In the genomic region with DNA sequence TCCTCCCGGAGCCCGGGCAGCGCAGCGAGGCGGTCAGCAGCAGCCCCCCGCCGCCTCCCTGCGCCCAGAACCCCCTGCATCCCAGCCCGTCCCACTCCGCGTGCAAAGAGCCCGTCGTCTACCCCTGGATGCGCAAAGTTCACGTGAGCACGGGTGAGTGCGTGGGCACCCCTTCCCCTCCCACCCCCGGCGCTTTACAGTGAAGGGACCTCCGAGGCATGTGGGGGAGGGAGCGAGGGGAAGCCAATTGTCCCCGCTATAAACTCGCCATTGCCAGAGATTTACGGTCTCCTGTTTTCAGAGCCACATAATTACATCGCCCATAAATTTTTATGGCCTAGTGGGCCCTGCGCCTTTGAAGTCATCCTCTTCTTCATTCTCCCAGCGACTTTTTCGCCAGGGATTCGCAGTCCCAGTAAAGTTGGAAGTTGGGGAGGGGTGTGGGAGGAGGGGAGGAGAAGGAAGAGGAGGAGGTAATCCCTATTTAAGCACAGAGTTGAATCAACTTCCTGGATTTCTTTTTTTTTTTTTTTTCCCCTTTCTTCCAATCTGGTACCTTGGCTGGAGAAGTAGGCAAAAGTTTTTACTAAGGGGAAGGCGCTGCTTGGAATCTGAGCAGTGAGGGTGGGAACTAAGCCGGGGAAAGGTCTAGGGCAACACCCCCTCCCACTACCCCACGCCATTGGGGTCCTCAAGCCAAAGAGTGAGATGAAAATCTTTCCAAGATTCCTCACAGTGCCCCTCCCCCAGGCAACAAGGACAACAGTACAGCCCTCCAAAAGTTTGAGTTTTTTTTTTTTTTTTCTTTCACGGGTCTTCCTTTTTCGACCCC, we compare ENCODE assay signal across 8 mouse cellular contexts. TPM values are rescaled to one million over a fixed set of nuclear protein-coding genes. Genes with fewer than 3 reads are reported as not detected.
DNase-seq lines count a peak whose midpoint lies in the region; ATAC-seq and TF ChIP-seq lines count a peak whose summit lies in the region.

No protein-coding gene starts in this region.

- TF ChIP-seq POLR2A in lung, adult 2 months (IDR thresholded peaks at IDR 0.05; ENCODE audit: borderline replicate concordance, extremely low read depth, low read depth, low read length), result no peak

- peak overlapping the region; percentile 84 for H3K4me3 ChIP-seq in lung, adult 2 months (replicated peaks; ENCODE audit: extremely low read depth, low read depth, low read length)
- peak overlapping the region; percentile 30 for H3K4me3 ChIP-seq in forebrain, embryonic 12.5 days (replicated peaks)
- peak overlapping the region; percentile 83 for H3K4me3 ChIP-seq in kidney, postnatal 0 days (replicated peaks; ENCODE audit: low read depth, low read length)
- no peak overlapping the region for H3K4me3 ChIP-seq in midbrain, embryonic 14.5 days (replicated peaks; ENCODE audit: low read depth, low read length)

- H3K9me3 ChIP-seq in forebrain, embryonic 12.5 days, result no peaks in the 10 kb centered on the region
- H3K9me3 ChIP-seq in kidney, postnatal 0 days (replicated peaks; ENCODE audit: low read length), result no peaks in the 10 kb centered on the region
- no peaks in the 10 kb centered on the region for H3K9me3 ChIP-seq in midbrain, embryonic 14.5 days (ENCODE audit: control insufficient read depth, low read length)

- TF ChIP-seq CTCF in lung, adult 2 months (IDR thresholded peaks at IDR 0.05; ENCODE audit: insufficient read depth, low read length), result no peak
- no peak for TF ChIP-seq CTCF in kidney, postnatal 0 days (IDR thresholded peaks at IDR 0.05; ENCODE audit: low read depth)

- H3K27me3 ChIP-seq in forebrain, embryonic 12.5 days, result peaks cover 100% of the 10 kb centered on the region
- H3K27me3 ChIP-seq in kidney, postnatal 0 days (ENCODE audit: insufficient read depth, low read length), result no peaks in the 10 kb centered on the region
- H3K27me3 ChIP-seq in midbrain, embryonic 14.5 days (ENCODE audit: control insufficient read depth, insufficient read depth, low read length), result peaks cover 100% of the 10 kb centered on the region

- H3K9ac ChIP-seq in forebrain, embryonic 12.5 days, result no peak overlapping the region
- H3K9ac ChIP-seq in kidney, postnatal 0 days (ENCODE audit: low read depth, low read length), result peak overlapping the region; percentile 98
- no peak overlapping the region for H3K9ac ChIP-seq in midbrain, embryonic 14.5 days (replicated peaks; ENCODE audit: low read length)

- ATAC-seq in forebrain, embryonic 12.5 days (ENCODE audit: low FRiP score), result no peak
- peak; percentile 80 for ATAC-seq in kidney, postnatal 0 days (replicated peaks; ENCODE audit: low FRiP score, low read depth)
- no peak for ATAC-seq in midbrain, embryonic 14.5 days (ENCODE audit: low FRiP score, low TSS enrichment)

- DNase-seq in lung, adult 2 months, result no peak
- DNase-seq in lung, postnatal 14 days, result no peak
- peak; percentile 98 for DNase-seq in kidney, postnatal 0 days (ENCODE audit: low spot score)
- no peak for DNase-seq in midbrain, embryonic 14.5 days
- DNase-seq in urinary bladder, postnatal 4 days (ENCODE audit: low spot score in 2 of 2), result no peak
- DNase-seq in layer of hippocampus, adult 18-20 months (ENCODE audit: low spot score in 2 of 2), result no peak
- no peak for DNase-seq in spleen, adult 18-20 months

- peaks cover 3% of the 10 kb centered on the region; the same call in 1 of the 2 replicates for H3K4me1 ChIP-seq in lung, adult 2 months (ENCODE audit: control insufficient read depth, insufficient read depth, low read length)
- H3K4me1 ChIP-seq in forebrain, embryonic 12.5 days, result peaks cover 5% of the 10 kb centered on the region
- H3K4me1 ChIP-seq in kidney, postnatal 0 days (replicated peaks; ENCODE audit: insufficient read depth, low read length), result peaks cover 37% of the 10 kb centered on the region
- H3K4me1 ChIP-seq in midbrain, embryonic 14.5 days (ENCODE audit: control insufficient read depth, insufficient read depth, low read length), result no peaks in the 10 kb centered on the region

- H3K36me3 ChIP-seq in forebrain, embryonic 12.5 days (replicated peaks), result no peaks in the 10 kb centered on the region
- H3K36me3 ChIP-seq in kidney, postnatal 0 days (ENCODE audit: insufficient read depth, low read length), result 0 out of 2 replicates have a peak, but pooled peaks cover 7% of the 10 kb centered on the region
- H3K36me3 ChIP-seq in midbrain, embryonic 14.5 days (ENCODE audit: control insufficient read depth, insufficient read depth, low read length), result no peaks in the 10 kb centered on the region

- no peak overlapping the region for H3K27ac ChIP-seq in forebrain, embryonic 12.5 days
- H3K27ac ChIP-seq in kidney, postnatal 0 days, result peak overlapping the region; percentile 99
- H3K27ac ChIP-seq in midbrain, embryonic 14.5 days (replicated peaks; ENCODE audit: low read depth, low read length), result no peak overlapping the region

- 1% methylated on average over 25 of the region's 34 CpGs for whole genome bisulfite sequencing in lung, adult 2 months
- WGBS in forebrain, embryonic 12.5 days, result 1% methylated on average over 34 of the region's 34 CpGs
- under 1% methylated on average over 34 of the region's 34 CpGs for WGBS in kidney, postnatal 0 days
- under 1% methylated on average over 34 of the region's 34 CpGs for WGBS in midbrain, embryonic 14.5 days

- H3K4me2 ChIP-seq in forebrain, embryonic 12.5 days, result peak overlapping the region; percentile 47
- H3K4me2 ChIP-seq in kidney, postnatal 0 days (ENCODE audit: low read length), result peak overlapping the region; percentile 96
- H3K4me2 ChIP-seq in midbrain, embryonic 14.5 days (ENCODE audit: low read length), result peak overlapping the region; percentile 32

RNA-seq across cellular contexts. Expression of gene Hoxb4, which starts 1.2 kb away (rescaled TPM):
- 9.9 and 12.5 TPM in 2 replicates for polyA plus RNA-seq in lung, adult 2 months (2012; rRNA removed)
- polyA plus RNA-seq in forebrain, embryonic 12.5 days (2016; fragmentation: Nextera tagmentation; extraction: Ambion mirVana), result not detected in 2 replicates
- 3.6 and 3.8 TPM in 2 replicates for polyA plus RNA-seq in kidney, postnatal 0 days (2015; fragmentation: Nextera tagmentation; extraction: Ambion mirVana)
- not detected in 2 replicates for polyA plus RNA-seq in midbrain, embryonic 14.5 days (2014; fragmentation: Nextera tagmentation; extraction: Ambion mirVana)
- total RNA-seq in layer of hippocampus, adult 18-20 months (2021), result not detected

RNA-seq across cellular contexts. Expression of gene Hoxb3, which starts 3.8 kb away (rescaled TPM):
- polyA plus RNA-seq in lung, adult 2 months (2012; rRNA removed), result 11.0 and 13.2 TPM in 2 replicates
- polyA plus RNA-seq in forebrain, embryonic 12.5 days (2016; fragmentation: Nextera tagmentation; extraction: Ambion mirVana), result not detected in 2 replicates
- 3.9 and 4.2 TPM in 2 replicates for polyA plus RNA-seq in kidney, postnatal 0 days (2015; fragmentation: Nextera tagmentation; extraction: Ambion mirVana)
- polyA plus RNA-seq in midbrain, embryonic 14.5 days (2014; fragmentation: Nextera tagmentation; extraction: Ambion mirVana), result not detected in 2 replicates
- not detected for total RNA-seq in layer of hippocampus, adult 18-20 months (2021)

RNA-seq across cellular contexts. Expression of gene Hoxb5, which starts 16.2 kb away (rescaled TPM):
- 12.1 and 15.6 TPM in 2 replicates for polyA plus RNA-seq in lung, adult 2 months (2012; rRNA removed)
- not detected in 2 replicates for polyA plus RNA-seq in forebrain, embryonic 12.5 days (2016; fragmentation: Nextera tagmentation; extraction: Ambion mirVana)
- polyA plus RNA-seq in kidney, postnatal 0 days (2015; fragmentation: Nextera tagmentation; extraction: Ambion mirVana), result 10.2 and 12.9 TPM in 2 replicates
- not detected in 2 replicates for polyA plus RNA-seq in midbrain, embryonic 14.5 days (2014; fragmentation: Nextera tagmentation; extraction: Ambion mirVana)
- total RNA-seq in layer of hippocampus, adult 18-20 months (2021), result not detected

RNA-seq across cellular contexts. Expression of gene Hoxb6, which starts 27.0 kb away (rescaled TPM):
- polyA plus RNA-seq in lung, adult 2 months (2012; rRNA removed), result 8.1 and 8.2 TPM in 2 replicates
- polyA plus RNA-seq in forebrain, embryonic 12.5 days (2016; fragmentation: Nextera tagmentation; extraction: Ambion mirVana), result not detected in 2 replicates
- 45.0 and 47.8 TPM in 2 replicates for polyA plus RNA-seq in kidney, postnatal 0 days (2015; fragmentation: Nextera tagmentation; extraction: Ambion mirVana)
- polyA plus RNA-seq in midbrain, embryonic 14.5 days (2014; fragmentation: Nextera tagmentation; extraction: Ambion mirVana), result not detected in 2 replicates
- not detected for total RNA-seq in layer of hippocampus, adult 18-20 months (2021)

RNA-seq across cellular contexts. Expression of gene Hoxb2, which starts 31.0 kb away (rescaled TPM):
- 19.7 and 24.7 TPM in 2 replicates for polyA plus RNA-seq in lung, adult 2 months (2012; rRNA removed)
- 0.06 and 0.15 TPM in 2 replicates for polyA plus RNA-seq in forebrain, embryonic 12.5 days (2016; fragmentation: Nextera tagmentation; extraction: Ambion mirVana)
- 38.0 and 42.3 TPM in 2 replicates for polyA plus RNA-seq in kidney, postnatal 0 days (2015; fragmentation: Nextera tagmentation; extraction: Ambion mirVana)
- 0.17 TPM in 1 of 2 replicates, not detected in the other for polyA plus RNA-seq in midbrain, embryonic 14.5 days (2014; fragmentation: Nextera tagmentation; extraction: Ambion mirVana)
- total RNA-seq in layer of hippocampus, adult 18-20 months (2021), result not detected

Comparison
In these comparisons a context has a peak if more than half of its experiments do, and no peak if none do; other contexts are left out.
1. H3K4me2 ChIP-seq: peak in every context shown above with its lines; median percentile 96 in kidney, postnatal 0 days; 47 in forebrain, embryonic 12.5 days; 32 in midbrain, embryonic 14.5 days.
2. RNA of gene Hoxb5, which starts 16.2 kb away (polyA plus RNA-seq): 12.1 to 15.6 TPM in lung, adult 2 months and 10.2 to 12.9 TPM in kidney, postnatal 0 days; not detected in forebrain, embryonic 12.5 days and not detected in midbrain, embryonic 14.5 days; every median in the first group is over 10 times any median in the second.